In genomic region chr5:64230061-64230466, GRCm38 (mm10) we compare ENCODE assay signal across 8 mouse cellular contexts.
A peak's percentile ranks its signal among the peaks of the same experiment; 100 is the strongest.
DNase-seq lines count a peak whose midpoint lies in the region; ATAC-seq lines count a peak whose summit lies in the region.

No protein-coding gene starts in this region.

- peak overlapping the region; percentile 96 for H3K4me3 ChIP-seq in megakaryocyte, embryonic 14.5 days (replicated peaks)

- H3K36me3 ChIP-seq in megakaryocyte, embryonic 14.5 days (replicated peaks; ENCODE audit: low read length): peaks cover 3% of the 10 kb centered on the region

- DNase-seq in adipocyte (ENCODE audit: low spot score): peak; percentile 91
- DNase-seq in gastrocnemius, adult 8-10 months (ENCODE audit: low spot score in 2 of 2): peak; percentile 80 to 81
- DNase-seq in hindlimb bud, embryonic 11.5 days (ENCODE audit: extremely low spot score, low read depth, low spot score): peak; percentile 52
- DNase-seq in left cerebral cortex, adult 9 months (ENCODE audit: low spot score in 2 of 2): peak; percentile 56 to 61
- peak; percentile 45 to 58 for DNase-seq in right cerebral cortex, adult 2 months (ENCODE audit: low spot score in 2 of 2)
- peak; percentile 92 for DNase-seq in urinary bladder, postnatal 14 days (ENCODE audit: low spot score)

- H3K4me1 ChIP-seq in megakaryocyte, embryonic 14.5 days: peaks cover 37% of the 10 kb centered on the region

- H3K27me3 ChIP-seq in megakaryocyte, embryonic 14.5 days (replicated peaks): no peaks in the 10 kb centered on the region

- ATAC-seq in common myeloid progenitor, adult 5-6 weeks (replicated peaks; ENCODE audit: low read depth, poor library complexity, severe bottlenecking): peak; percentile 90

- H3K9me3 ChIP-seq in megakaryocyte, embryonic 14.5 days: no peaks in the 10 kb centered on the region

Comparison
In these comparisons a context has a peak if more than half of its experiments do, and no peak if none do; other contexts are left out.
1. Peak in every context shown above with its lines: DNase-seq, ATAC-seq and H3K4me3 ChIP-seq.